Mouse (Mus musculus): ENCODE measurements around the gene Gm16867.
"Not testable (repeated sequence)": the region's sequence is repeated elsewhere in the genome, so short reads cannot be mapped to it uniquely, and the experiment has no call there.

- not testable (repeated sequence) for TF ChIP-seq POLR2A (IDR thresholded peaks at IDR 0.05; ENCODE audit: control insufficient read depth, low read depth, low read length); CTCF (IDR thresholded peaks at IDR 0.05; ENCODE audit: control insufficient read depth, insufficient read depth, insufficient replicate concordance, low read depth, low read length)
Observed at GRCm38 (mm10) chr14:69467612-69468366, 35.4 kb downstream of the Gm16867 start.

Data from testis, adult 2 months (tissue).